Mouse (Mus musculus) neural tube, embryonic 10.5 days (tissue): ENCODE data around the gene Ndst2.

Source experiments
- DNase-seq: peaks from one replicate; pipeline ENCODE4 v3.0.0-alpha.2; 2017; ENCODE audit warnings: low spot score; ENCODE audit errors: extremely low spot score

Ndst2 gene

GRCm38 (mm10) chr14:20700362-20700761 is 34.0 kb downstream of the Ndst2 start:
- DNase-seq, result no peak

GRCm38 (mm10) chr14:20698515-20698914 is 35.8 kb downstream of the Ndst2 start:
- no peak for DNase-seq

GRCm38 (mm10) chr14:20696986-20697385 is 37.4 kb downstream of the Ndst2 start:
- DNase-seq, result no peak

GRCm38 (mm10) chr14:20695761-20696520 is 38.4 kb downstream of the Ndst2 start:
- DNase-seq, result no peak

- peak; percentile 87 for DNase-seq
Measured at GRCm38 (mm10) chr14:20694884-20695760, 39.2 kb downstream of the Ndst2 start, which contains the start of gene Fut11. Gene Fut11, plus strand, starts transcription at chr14:20694968.

GRCm38 (mm10) chr14:20694185-20694883 is 40.0 kb downstream of the Ndst2 start:
- DNase-seq, result no peak

- no peak for DNase-seq
Measured at GRCm38 (mm10) chr14:20693589-20694101, 40.7 kb downstream of the Ndst2 start.

GRCm38 (mm10) chr14:20691772-20692171 is 42.6 kb downstream of the Ndst2 start:
- DNase-seq, result no peak

GRCm38 (mm10) chr14:20689009-20689408 is 45.4 kb downstream of the Ndst2 start:
- DNase-seq, result no peak

- DNase-seq, result no peak
Measured at GRCm38 (mm10) chr14:20686576-20686975, 47.8 kb downstream of the Ndst2 start.

- DNase-seq, result no peak
Measured at GRCm38 (mm10) chr14:20682498-20682897, 51.9 kb downstream of the Ndst2 start.

GRCm38 (mm10) chr14:20681742-20682141 is 52.6 kb downstream of the Ndst2 start:
- no peak for DNase-seq

- DNase-seq, result no peak
Measured at GRCm38 (mm10) chr14:20677906-20678305, 56.5 kb downstream of the Ndst2 start.

GRCm38 (mm10) chr14:20674064-20674833 is 60.1 kb downstream of the Ndst2 start, which contains the start of gene Sec24c:
Gene Sec24c, plus strand, starts transcription at chr14:20674308.
- DNase-seq, result peak; percentile 100

- peak; percentile 42 for DNase-seq
Measured at GRCm38 (mm10) chr14:20673735-20674063, 60.7 kb downstream of the Ndst2 start.
